Mouse (Mus musculus): ENCODE results near the gene Zfpl1.

DNA sequence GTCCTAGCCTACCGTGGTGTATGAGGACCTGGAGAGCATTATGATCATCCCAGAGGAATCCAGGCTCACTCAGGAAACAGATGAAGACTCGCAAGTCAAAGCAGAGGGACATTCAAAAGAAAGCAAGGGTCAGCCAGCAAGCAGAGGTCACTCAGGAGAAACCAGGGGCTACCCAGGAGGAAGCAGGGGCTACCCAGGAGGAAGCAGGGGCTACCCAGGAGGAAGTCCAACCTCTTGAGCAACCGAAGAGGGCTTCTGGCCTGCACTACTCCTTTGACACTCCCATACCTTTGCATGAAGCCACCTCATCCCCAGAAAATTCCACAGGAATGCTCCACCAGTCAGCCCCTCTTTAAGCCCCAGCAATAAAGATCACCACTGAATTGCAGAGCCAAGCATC, 13.1 kb upstream of the Zfpl1 start:
- TF ChIP-seq ZNF384 (IDR thresholded peaks at IDR 0.05; ENCODE audit: low read depth, low read length): no peak
- TF ChIP-seq CHD2 (IDR thresholded peaks at IDR 0.05; ENCODE audit: low read depth, low read length): no peak
- TF ChIP-seq ZC3H11A (IDR thresholded peaks at IDR 0.05; ENCODE audit: borderline replicate concordance, low read depth, low read length): no peak
- TF ChIP-seq MAFK (IDR thresholded peaks at IDR 0.05; ENCODE audit: insufficient read depth, low read depth, low read length): no peak
- no peak for TF ChIP-seq HCFC1 (IDR thresholded peaks at IDR 0.05; ENCODE audit: borderline replicate concordance, insufficient read depth, low read length)

All from ES-E14 (cell line).